Mouse (Mus musculus): ENCODE data around the gene Rnf212b.

Gene Rnf212b

DNA sequence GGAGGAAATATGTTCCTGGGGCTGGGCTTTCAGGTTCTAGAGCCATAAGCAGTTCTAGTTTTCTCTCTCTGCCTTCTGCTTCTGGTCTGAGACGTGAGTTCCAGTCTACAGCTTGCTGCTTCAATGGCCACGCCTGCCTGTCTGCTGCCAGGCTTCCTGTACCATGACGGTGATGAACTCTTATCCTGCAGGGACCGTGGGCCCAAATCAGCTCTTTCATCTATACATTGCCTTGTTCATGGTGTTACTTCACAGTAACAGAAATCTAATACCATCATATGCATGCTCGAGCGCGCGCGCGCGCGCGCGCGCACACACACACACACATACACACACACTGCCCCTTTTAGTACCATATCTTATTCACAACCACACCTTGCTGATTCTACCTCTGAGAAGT, 17.2 kb upstream of the Rnf212b start:
- no peak for DNase-seq (ENCODE audit: low read depth, low spot score)

DNA sequence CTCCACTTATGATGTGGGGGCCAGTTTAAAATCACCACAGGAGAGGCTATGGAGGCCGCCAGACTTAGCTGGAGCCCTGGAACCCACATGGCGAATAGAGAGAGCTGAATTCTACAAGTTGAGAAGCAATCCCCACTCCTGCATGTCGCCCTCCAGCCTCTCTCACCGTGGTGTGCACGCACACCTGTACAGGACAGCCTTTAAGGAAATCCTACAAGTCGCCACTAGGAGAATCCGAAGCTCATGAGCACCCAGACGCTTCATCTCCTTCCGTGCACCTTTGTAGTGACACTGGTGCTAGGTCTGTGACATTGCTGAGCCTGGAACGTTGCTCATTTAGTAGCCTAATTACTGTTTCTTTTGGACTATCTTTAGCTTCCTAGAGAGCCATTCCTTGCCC, 14.3 kb upstream of the Rnf212b start:
- DNase-seq (ENCODE audit: low read depth, low spot score), result peak; percentile 82

DNA sequence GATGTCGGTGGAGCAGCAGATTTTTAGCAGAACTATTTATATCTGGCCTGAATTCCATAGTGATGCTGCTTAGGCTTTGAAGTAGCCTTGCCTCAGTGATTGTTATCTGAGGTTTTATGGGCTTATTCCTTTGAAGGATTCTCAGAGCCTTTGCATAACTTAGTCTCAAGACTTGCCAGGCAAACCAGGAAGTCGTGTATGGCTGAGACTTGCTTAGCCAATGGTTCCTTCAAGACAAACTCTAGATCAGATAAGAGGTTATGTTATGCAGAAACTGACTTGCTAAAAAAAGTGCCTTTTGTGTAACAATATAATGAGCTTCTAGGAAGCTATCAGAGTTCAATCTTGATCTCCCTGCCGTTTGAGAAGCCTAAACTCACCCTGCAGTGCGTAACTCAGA, 11.5 kb upstream of the Rnf212b start:
- DNase-seq (ENCODE audit: low read depth, low spot score), result no peak

DNA sequence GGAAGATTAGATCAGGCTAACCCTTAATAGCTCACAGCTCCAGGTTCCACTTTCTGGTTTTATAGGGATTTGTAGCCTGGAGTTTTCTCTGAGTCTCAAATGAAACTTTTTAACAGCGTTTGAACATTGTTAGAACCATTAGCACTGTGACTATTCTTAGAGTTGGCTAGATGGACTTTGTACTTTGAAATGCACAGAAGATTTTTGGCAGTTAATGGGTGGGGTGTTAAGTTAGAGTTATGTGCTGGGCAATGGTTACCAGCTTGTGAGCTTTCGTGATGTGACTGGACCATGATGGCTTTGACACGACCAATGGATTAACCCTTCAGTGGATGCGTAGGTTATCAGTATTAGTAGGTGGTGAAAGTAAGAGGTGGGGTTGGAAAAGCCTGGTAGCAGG, 7.8 kb upstream of the Rnf212b start:
- DNase-seq (ENCODE audit: low read depth, low spot score), result no peak

DNA sequence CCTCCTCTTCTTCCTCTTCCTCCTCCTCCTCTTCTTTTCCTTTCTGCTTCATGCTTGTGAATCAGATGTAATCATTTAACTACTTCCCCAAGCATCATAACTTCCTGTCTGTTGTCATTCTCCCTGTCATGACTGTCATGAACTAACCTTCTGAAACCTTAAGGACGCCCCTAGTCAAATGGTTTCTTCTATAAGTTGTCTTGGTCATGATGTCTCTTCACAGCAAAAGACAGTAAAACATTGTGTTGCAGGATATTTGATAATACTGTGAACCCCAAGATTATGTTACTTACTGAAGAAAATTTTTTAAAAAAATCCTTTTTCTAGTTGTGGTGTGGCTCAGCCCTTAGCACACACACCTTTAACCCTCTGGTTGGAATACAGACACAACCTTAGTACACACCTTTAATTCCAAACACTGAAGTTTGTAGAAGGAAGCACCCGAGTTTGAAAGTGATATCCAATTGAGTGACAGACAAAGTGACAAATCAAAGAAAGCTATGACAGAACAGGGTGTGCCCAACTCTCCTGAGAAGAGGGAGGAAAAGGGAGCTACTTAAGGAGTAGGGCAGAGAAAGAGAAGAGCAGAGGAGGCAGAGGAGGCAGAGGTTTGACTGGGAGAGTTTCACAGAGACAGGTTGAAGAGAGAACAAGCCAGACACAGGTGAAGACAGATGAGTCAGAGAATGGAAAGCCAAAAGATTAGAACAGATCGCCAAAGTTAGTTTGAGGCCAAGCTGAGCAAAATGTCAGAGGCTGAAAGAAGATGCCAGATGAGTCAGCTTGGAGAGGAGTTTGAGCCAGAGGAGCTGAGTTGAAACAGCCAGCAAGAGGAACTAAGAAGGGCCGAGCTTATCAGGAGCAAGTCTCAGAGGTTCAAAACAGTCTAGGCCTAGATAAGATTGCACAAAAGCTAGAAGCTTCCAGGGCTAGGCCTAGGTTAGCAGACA, 4.9 kb upstream of the Rnf212b start:
- DNase-seq (ENCODE audit: low read depth, low spot score), result peak; percentile 44

DNA sequence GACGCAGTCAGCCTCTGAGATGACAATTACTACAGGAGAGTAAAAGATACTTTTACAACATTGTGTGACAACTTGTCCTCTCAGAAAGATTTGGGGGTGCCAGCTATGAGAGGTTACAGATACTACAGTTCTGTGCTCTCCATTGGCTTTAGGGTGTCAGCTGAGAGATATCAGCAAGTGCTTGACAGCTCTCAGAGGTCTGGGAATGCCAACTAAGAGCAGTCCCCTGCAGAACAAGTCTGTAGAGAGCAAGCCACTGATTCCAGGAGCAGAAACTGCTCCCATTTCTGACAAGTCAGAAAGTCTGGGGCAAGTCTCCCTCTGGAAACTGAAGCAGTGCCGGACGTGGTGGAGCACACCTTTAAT, 4.3 kb upstream of the Rnf212b start:
- no peak for DNase-seq (ENCODE audit: low read depth, low spot score)

DNA sequence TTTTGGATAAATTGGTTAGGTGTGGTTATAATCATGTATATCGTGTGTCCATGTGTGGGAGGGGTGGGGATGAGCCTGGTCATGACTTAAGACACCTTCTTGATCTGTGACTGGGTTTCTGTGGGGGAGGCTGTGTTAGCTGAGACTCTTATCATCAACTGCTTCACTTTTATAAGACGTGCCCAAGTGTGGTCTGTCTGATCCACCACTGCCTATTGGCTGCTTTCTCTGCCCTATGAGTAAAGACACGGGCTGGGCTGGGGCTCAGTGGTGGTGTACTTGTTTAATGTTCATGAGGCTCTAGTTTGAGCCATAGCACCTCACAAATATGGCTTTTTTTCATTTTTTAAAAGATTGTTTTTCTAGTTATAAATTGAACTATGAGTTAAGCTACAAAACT, 1.8 kb downstream of the Rnf212b start:
- DNase-seq (ENCODE audit: low read depth, low spot score), result no peak

DNA sequence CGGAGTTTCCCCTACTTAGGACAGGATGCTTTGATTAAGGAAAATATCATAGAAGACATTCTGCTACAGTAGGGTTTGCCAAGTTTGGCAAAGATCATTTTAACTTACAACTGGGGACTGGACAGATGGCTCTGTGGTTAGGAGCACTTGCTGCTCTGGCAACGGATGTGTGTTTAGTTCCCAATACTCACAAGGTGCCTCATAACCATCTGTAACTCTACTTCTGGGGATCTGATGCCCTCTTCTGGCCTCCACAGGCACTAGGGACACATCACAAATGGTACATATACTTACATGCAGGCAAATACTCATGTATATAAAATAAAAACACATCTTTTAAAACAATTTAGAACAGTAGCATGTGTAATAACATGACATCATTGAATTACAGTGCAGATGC, 3.9 kb downstream of the Rnf212b start:
- DNase-seq (ENCODE audit: low read depth, low spot score), result peak; percentile 65

DNA sequence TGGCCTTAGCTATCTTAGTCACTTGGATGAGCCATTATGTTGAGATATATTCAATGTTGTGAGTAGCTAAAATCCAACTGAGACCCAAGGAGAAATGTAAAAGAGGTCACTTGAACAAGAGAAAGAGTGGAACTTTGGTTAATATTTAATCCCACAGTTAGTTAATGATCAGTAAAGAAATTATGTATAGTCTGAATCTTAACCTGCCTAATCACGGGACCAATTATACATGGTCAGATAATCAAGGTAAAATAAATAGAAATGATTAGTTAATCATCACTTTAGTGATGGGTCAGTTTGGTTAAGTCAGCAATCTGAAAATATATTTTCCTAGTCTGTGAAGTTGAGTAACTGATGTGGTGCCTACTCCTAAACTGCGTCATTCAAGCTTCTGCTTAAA, 8.4 kb downstream of the Rnf212b start:
- no peak for DNase-seq (ENCODE audit: low read depth, low spot score)

DNA sequence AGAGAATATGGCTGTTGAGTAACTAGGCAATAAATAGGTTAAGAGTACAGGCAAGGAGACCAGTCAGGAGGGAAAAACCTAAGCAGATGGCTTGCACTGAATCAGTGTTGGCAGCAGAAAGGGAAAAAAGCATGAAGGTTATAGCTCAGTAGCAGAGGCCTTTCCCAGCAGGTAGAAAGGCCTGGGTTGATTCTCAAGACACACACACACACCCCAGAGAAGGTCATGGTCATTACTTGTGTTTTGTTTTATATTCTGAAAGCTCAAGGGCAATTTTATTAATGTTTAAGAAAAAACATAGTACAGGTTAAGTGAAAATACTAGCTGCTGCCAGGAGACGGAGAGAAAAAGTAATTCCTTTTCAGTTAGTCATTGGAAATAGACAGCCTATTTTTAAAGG, 9.8 kb downstream of the Rnf212b start:
- no peak for DNase-seq (ENCODE audit: low read depth, low spot score)

DNA sequence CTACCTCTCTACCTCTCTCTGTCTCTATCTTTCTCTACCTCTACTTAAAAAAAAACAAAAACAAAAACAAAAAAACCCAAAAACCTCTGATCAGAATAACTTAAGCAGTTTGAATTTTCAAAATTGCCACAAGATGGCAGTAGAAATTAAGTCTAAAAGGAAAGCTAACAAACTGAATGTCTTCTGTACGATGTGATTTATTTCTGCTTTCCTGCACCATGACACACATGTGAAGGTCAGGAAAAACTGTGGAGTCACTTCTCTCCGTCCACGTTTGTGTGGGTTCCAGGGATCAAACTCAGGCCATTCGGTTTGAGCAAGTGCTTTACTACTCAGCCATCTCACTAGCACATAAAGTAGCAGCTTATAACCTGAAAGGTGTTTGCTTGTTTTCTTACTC, 29.5 kb downstream of the Rnf212b start:
- peak; percentile 52 for DNase-seq (ENCODE audit: low read depth, low spot score)

DNA sequence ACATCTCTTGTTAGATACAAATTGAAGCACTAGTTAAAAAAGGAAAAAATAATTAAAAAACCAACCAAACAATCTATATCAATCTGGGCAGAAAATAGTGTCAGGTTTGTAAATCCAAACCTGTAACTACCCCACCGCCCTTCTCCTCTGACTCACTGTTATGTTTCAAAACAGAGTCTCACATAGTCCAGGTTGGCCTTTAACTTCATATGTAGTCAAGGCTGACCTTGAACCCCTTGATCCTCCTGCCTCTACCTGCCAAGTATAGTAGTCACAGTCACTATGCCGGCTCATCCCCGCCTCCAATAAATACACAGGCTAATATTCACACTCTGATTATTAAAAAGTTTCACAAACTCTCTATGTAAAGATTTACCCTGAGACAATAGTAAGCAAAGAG, 41.8 kb downstream of the Rnf212b start:
- DNase-seq (ENCODE audit: low read depth, low spot score), result no peak

DNA sequence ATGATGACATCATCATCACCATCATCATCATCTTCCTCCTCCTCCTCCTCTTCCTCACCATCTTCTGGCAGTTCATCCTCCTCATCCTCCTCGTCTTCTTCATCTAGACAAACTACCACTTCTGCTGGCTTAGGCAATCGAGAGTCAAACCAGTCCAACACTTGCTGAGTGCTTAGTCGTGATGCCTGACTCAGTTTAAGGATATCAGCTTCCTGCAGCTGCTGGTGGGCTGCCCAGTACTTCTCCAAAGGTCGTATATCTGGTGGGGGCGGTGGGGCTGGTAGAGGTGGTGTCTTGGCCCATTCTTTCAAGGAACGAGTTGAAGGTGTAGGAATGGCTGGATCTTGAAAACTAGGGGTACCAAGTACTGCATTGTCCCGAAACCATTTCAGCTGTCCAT, 42.8 kb downstream of the Rnf212b start:
- no peak for DNase-seq (ENCODE audit: low read depth, low spot score)

DNA sequence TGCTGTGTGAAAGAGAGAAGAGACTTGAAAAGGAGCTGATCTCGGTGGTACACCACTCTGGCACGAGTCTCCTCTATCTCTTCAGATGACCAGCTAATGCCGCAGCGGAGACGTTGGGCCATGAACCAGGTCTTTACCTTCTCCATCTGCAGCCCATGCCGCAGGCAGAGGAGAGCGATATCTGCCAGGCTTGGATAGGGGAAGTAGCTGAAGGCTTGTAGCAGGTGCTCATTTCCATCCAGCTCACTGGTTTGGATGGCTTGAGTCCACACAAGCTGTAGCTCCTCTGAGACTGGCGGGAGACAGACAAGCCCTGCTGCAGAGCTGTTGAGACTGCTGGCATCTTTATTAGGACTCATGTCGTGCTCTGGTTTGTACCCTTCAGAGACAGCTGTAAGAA, 44.0 kb downstream of the Rnf212b start:
- no peak for DNase-seq (ENCODE audit: low read depth, low spot score)

DNA sequence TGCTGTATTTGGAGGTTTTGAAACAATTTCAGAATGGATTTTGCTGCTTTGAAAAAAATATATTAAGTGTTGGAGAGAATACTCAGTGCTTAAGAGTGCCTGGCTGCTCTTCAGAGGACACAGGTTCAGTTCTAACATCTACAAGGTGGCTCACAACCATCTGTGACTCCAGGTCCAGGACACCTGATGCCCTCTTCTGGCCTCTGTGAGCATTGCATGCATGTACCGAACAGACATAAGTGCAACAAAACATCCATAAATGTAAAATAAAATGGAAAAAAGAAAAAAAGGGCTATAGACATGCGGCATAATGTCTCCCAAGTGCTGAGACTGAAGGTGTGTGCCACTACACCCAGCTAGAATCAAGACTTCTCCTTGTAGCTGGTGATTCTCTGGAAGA, 46.6 kb downstream of the Rnf212b start:
- DNase-seq (ENCODE audit: low read depth, low spot score), result peak; percentile 66

DNA sequence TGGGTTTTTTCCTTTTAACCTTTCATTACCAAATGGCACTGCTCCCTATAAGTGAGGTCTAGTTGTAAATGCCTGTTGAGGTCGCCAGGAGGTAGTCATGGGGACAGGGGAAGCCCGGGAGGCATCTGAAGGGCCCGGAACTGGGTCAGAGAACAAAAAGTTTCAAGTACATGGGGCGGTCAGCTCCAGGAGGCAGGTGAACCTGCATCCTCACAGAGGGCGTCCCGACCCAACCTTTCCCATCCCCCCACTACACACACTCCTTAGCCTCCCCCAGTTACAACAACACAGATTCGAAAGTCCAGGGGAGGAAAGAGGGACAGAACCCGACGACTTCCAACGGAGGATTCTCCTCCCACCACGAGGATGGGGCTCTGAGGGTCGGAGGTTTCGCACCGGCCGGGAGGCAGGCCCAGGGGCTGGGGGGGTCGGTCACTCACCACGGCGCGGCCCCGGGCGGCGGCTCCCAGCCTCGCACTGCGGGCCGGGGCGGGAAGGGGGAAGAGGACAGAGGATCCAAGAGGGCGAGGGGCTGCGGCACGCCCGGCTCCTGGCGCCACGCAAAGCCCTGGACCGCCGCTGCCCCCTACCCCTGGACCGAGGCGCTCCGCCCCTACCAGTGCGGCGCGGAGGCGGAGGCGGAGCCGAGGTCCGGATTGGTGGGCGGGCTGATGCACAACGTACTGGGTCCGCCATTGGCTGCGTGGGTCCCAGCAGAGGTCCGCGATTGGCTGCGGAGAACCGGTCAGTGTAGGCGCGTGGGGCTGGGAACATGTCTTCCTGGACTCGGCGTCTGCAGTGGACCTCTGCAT, 49.8 kb downstream of the Rnf212b start:
- peak; percentile 90 for DNase-seq (ENCODE audit: low read depth, low spot score)

DNA sequence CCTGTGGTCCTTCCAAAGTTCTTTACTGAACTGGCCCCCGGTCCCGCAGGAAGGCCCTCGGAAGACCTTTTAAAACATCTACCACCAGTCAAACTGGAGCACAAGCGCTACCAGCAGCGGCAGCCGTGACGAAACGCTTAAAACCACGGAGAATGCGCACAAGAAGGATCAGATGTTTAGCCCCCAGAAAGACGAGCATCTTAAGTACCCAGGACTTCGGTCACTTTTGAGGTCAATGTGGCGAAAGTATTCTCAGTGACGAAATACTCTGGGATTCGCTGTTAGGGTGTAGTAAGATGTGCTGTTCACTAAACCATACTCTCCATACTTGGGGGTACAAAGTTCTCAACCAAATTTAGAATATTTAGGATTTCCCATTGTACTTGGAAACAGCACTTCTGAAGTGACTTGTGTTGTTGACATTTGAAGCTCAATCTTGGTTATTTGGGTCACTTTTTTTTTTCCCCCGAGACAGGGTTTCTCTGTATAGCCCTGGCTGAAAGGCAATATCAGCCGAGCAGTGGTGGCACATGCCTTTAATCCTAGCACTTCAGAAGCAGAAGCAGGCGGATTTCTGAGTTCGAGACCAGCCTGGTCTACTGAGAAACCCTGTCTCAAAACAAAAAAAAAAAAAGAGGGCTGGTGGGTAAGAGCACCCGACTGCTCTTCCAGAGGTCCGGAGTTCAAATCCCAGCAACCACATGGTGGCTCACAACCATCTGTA, 50.5 kb downstream of the Rnf212b start:
- DNase-seq (ENCODE audit: low read depth, low spot score), result no peak

DNA sequence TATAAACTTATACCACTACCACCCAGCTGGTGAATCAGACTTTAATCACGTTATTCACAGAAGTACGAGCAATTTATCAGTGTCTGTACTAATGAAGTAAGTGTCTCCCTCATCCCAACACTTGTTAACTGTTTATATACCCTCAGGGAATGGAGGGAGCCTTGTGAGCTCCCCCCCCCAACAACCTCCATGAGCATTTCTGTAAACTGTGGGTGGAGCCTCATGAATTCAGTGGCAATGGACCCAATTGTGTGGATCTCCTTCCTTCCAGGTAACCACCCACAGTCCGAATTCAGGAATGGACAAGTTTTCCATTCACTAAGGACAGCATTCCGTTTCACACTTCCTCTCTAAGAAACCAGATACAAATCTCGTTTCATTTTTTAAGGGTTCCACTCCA, 51.7 kb downstream of the Rnf212b start:
- DNase-seq (ENCODE audit: low read depth, low spot score), result no peak

DNA sequence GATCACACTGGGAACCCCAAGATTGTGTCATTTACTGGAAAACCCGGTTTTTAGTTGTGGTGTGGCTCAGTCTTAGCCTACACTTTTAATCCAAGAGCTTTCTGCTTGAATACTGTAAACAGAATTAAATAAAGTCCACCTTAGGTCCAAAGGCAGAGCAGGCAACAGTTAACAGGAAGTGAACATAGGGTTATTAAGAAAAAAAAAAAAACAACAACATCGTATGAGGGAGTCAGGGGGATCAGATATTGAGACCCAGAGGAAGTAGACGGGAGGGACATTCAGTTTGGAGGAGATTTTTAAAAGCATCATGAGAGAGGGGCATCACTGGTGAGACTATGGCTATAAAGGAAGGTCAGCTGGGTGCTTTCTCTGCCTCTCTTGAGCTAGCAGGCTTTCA, 52.3 kb downstream of the Rnf212b start:
- DNase-seq (ENCODE audit: low read depth, low spot score), result no peak

DNA sequence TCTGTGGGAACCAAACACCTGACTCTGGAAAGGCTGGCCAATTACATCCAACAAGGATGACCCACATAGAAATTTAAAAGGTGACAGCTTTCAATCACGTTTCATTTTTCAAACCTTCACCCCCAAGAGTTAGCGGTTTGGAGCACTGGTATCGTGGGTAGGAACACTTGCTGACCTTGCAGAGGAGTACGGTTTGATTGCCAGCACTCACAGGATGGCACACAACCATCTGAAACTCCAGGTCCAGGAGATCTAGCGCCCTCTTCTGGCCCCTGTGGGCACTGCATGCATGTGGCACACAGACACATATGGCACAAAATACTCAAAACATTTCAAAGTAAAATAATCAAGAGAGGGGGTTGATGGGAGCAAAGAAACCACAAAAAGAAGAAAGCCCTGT, 53.0 kb downstream of the Rnf212b start:
- peak; percentile 82 for DNase-seq (ENCODE audit: low read depth, low spot score)

DNA sequence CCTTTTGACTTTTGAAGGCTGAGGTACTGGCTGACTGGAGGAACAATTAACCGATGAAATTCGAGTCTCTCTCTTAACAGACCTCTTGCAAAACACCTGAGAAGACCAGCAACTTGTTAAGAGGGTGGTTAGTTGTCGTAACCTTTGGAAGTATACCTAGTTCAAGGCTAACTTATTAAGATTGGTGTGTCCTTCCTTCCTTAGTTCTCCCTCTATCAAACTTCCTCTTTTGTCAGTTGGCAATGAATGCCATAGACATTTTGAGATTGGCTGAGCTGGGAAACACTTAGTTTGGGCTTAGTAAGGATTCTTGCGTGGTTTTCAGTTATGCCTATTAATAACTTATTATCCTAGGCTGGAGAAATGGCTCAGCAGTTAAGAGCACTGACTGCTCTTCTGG, 54.1 kb downstream of the Rnf212b start:
- DNase-seq (ENCODE audit: low read depth, low spot score), result no peak

DNA sequence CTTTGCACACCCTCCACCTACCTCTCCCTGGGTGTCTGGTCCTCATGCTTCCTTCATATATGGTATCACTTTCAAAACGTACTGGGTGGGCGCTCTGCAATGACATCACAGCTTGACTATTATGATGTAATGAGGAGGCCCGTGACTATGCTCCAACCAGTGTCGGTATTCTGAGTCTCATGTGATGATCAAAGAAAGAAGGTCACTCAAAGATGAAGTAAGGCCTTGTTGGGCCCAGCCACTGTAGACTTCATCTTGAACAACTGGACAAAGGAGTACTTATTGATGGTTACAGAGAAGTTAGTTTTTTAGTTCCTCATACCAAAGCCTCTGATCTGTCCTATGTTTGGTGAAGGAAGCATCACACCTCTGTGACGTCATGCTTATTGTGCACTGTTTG, 56.9 kb downstream of the Rnf212b start, which contains the start of gene Homez:
Homez (minus strand) TSS at position 101 of the 400 bp plus-strand sequence.
- DNase-seq (ENCODE audit: low read depth, low spot score), result no peak
